24 mouse cellular contexts compared by ENCODE assay signal in genomic region chr2:25492988-25493387, GRCm38 (mm10). TPM values are rescaled to one million over a fixed set of nuclear protein-coding genes. Genes with fewer than 3 reads are reported as not detected.
"Had no signal": no experiment of that assay in that cellular context is flagged by ENCODE, and none has a peak within 500 bp of the region (broad histone marks: within the 10 kb centered on the region; RNA-seq: fewer than 3 reads in every experiment).

No protein-coding gene starts in this region.

- H3K4me3 ChIP-seq: lung, embryonic 15.5 days; megakaryocyte, embryonic 14.5 days; midbrain, embryonic 12.5 days; neural tube, embryonic 12.5 days; stomach, embryonic 15.5 days had no signal

- H3K9me3 ChIP-seq: lung, embryonic 15.5 days; megakaryocyte, embryonic 14.5 days; midbrain, embryonic 12.5 days; neural tube, embryonic 12.5 days; stomach, embryonic 15.5 days had no signal

- H3K27me3 ChIP-seq: lung, embryonic 15.5 days; midbrain, embryonic 12.5 days; neural tube, embryonic 12.5 days; stomach, embryonic 15.5 days had no signal

- H3K4me1 ChIP-seq: lung, embryonic 15.5 days; midbrain, embryonic 12.5 days; neural tube, embryonic 12.5 days; stomach, embryonic 15.5 days had no signal

- H3K36me3 ChIP-seq: lung, embryonic 15.5 days; midbrain, embryonic 12.5 days; neural tube, embryonic 12.5 days; stomach, embryonic 15.5 days had no signal

- H3K9ac ChIP-seq: liver, postnatal 0 days; lung, embryonic 15.5 days; midbrain, embryonic 12.5 days; neural tube, embryonic 12.5 days; stomach, embryonic 15.5 days had no signal

- DNase-seq: liver, postnatal 0 days; lung, adult 2 months; lung, postnatal 14 days; lung, postnatal 36 days; midbrain, embryonic 14.5 days; right cerebral cortex, postnatal 14 days; thymus, adult 2 months; thymus, postnatal 25 days; thymus, postnatal 4 days had no signal

- H3K27ac ChIP-seq: lung, embryonic 15.5 days; macrophage; midbrain, embryonic 12.5 days; neural tube, embryonic 12.5 days; stomach, embryonic 15.5 days; stomach, postnatal 0 days had no signal

- H3K4me2 ChIP-seq: lung, embryonic 15.5 days; midbrain, embryonic 12.5 days; neural tube, embryonic 12.5 days; stomach, embryonic 15.5 days had no signal

- ATAC-seq: liver, postnatal 0 days; lung, postnatal 0 days; midbrain, embryonic 16.5 days had no signal

RNA-seq across cellular contexts. Expression of gene Lcn12, which starts 0.7 kb away (rescaled TPM):
- total RNA-seq: monocyte, adult 5-6 weeks; neutrophil, adult 5-6 weeks had no signal
- polyA plus RNA-seq: liver, postnatal 0 days; lung, adult 2 months; lung, embryonic 15.5 days; lung, postnatal 0 days; macrophage; midbrain, embryonic 12.5 days; midbrain, embryonic 14.5 days; midbrain, embryonic 16.5 days; neural tube, embryonic 12.5 days; neural tube, embryonic 14.5 days; spleen, adult 2 months; stomach, embryonic 15.5 days; stomach, postnatal 0 days; testis, adult 2 months; thymus, adult 2 months; urinary bladder, adult 2 months had no signal

RNA-seq across cellular contexts. Expression of gene C8g, which starts 8.5 kb away (rescaled TPM):
- total RNA-seq: monocyte, adult 5-6 weeks; neutrophil, adult 5-6 weeks had no signal

RNA-seq across cellular contexts. Expression of gene Ptgds, which starts 23.1 kb away (rescaled TPM):
- total RNA-seq: monocyte, adult 5-6 weeks; neutrophil, adult 5-6 weeks had no signal
- polyA plus RNA-seq: macrophage had no signal
